Mouse (Mus musculus) heart, postnatal 0 days (tissue): ENCODE data around the gene Dennd5a.

Experiments
- CTCF ChIP-seq: IDR thresholded peaks from 2 replicates; pipeline ENCODE4 v1.5.1; 2016; ENCODE audit warnings: antibody characterized with exemption, control low read depth, low read depth
- EP300 ChIP-seq: IDR thresholded peaks from 2 replicates; pipeline ENCODE4 v1.6.1; 2016; ENCODE audit warnings: antibody characterized with exemption, low read depth

DNA sequence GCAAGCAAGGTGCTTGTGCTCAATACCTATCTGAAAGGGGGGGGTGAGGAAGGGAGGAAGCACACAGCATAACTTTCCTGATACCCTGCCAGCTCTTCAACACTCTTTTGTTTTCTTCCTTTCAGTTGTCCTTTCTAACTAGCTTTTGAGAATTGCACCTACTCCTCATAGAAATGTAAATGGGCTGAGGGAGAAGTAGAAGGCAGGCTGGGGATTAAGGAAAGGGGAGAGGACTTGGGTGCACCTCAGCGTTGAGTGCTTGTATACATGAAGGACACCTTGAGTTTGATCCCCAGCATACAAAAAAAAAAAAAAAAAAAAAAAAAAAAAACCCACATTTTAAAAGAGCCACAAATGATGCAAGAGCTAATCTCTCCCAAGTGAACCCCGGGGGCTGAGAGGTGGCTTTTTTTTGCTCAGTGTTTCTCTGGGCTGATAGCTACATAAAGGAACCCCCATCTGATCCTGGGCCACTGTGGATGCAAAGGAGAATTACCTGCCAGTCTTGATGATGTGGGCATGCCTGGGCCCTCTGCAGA lies 78.6 kb downstream of the Dennd5a start:
- no peak for TF ChIP-seq CTCF
- TF ChIP-seq EP300, result no peak
